12 mouse cellular contexts compared by ENCODE assay signal in genomic region chr4:98375401-98375800, GRCm38 (mm10). TPM values are rescaled to one million over a fixed set of nuclear protein-coding genes. Genes with fewer than 3 reads are reported as not detected.
DNase-seq lines count a peak whose midpoint lies in the region; ATAC-seq and TF ChIP-seq lines count a peak whose summit lies in the region.
"Had no signal": no experiment of that assay in that cellular context is flagged by ENCODE, and none has a peak within 500 bp of the region (broad histone marks: within the 10 kb centered on the region; RNA-seq: fewer than 3 reads in every experiment).

No protein-coding gene starts in this region.

- no peak overlapping the region for H3K4me3 ChIP-seq in left cerebral cortex, adult 2 months
- no peak overlapping the region for H3K4me3 ChIP-seq in midbrain, postnatal 0 days (ENCODE audit: low read depth, low read length)
- H3K4me3 ChIP-seq: forebrain, embryonic 10.5 days; heart, embryonic 13.5 days had no signal

- H3K4me1 ChIP-seq in midbrain, postnatal 0 days (ENCODE audit: insufficient read depth, low read length): no peaks in the 10 kb centered on the region
- H3K4me1 ChIP-seq: forebrain, embryonic 10.5 days had no signal

- POLR2A ChIA-PET in Patski (lab: Charles Lee): no interaction called here

- no peak for DNase-seq in left cerebral cortex, adult 2 months (ENCODE audit: extremely low spot score in 1 of 2, low spot score in 2 of 2)
- no peak for DNase-seq in left cerebral cortex, adult 8-10 months (ENCODE audit: low spot score in 2 of 2)
- no peak for DNase-seq in Patski (ENCODE audit: low read depth, low spot score)
- DNase-seq in induced T-regulatory cell, adult 2 months (ENCODE audit: low read depth): peak; percentile 17
- no peak for DNase-seq in midbrain, postnatal 0 days (ENCODE audit: low spot score)
- DNase-seq in urinary bladder, postnatal 10 days (ENCODE audit: low spot score): no peak
- no peak for DNase-seq in embryo, embryonic 11 days
- DNase-seq in cerebellum, postnatal 25 days: no peak
- DNase-seq: cerebellum, adult 11-12 months had no signal

- peak; percentile 29; the same call in 1 of the 2 replicates for TF ChIP-seq CTCF in left cerebral cortex, adult 2 months (IDR thresholded peaks at IDR 0.05)
- TF ChIP-seq CTCF in Patski (IDR thresholded peaks at IDR 0.05): peak; percentile 52
- peak; percentile 35 for TF ChIP-seq CTCF in midbrain, postnatal 0 days (IDR thresholded peaks at IDR 0.05)

- no peak overlapping the region for H3K4me2 ChIP-seq in midbrain, postnatal 0 days (ENCODE audit: low read depth, low read length, poor library complexity, severe bottlenecking)
- H3K4me2 ChIP-seq: heart, embryonic 13.5 days had no signal

- in situ Hi-C loops in Patski (cut with MboI; ENCODE audit: low pct_unique_long_range_greater_than_20kb): no loop called here

- 62% methylated on average over 4 of the region's 4 CpGs for WGBS in midbrain, postnatal 0 days

- no peak overlapping the region for H3K9ac ChIP-seq in midbrain, postnatal 0 days (replicated peaks; ENCODE audit: low read length, poor library complexity, severe bottlenecking)
- H3K9ac ChIP-seq: heart, embryonic 13.5 days had no signal

- H3K36me3 ChIP-seq in midbrain, postnatal 0 days (ENCODE audit: insufficient read depth, low read length): no peaks in the 10 kb centered on the region

- intact Hi-C loops in left cerebral cortex, adult 2 months (cut with DNase I): no loop called here

- peak; percentile 62 for ATAC-seq in Patski
- ATAC-seq in midbrain, postnatal 0 days (ENCODE audit: low FRiP score): no peak

- no peaks in the 10 kb centered on the region for H3K9me3 ChIP-seq in midbrain, postnatal 0 days (ENCODE audit: low read length)
- H3K9me3 ChIP-seq: forebrain, embryonic 10.5 days; heart, embryonic 13.5 days had no signal

- no peaks in the 10 kb centered on the region for H3K27me3 ChIP-seq in Patski
- H3K27me3 ChIP-seq in midbrain, postnatal 0 days (ENCODE audit: insufficient read depth, low read length): no peaks in the 10 kb centered on the region
- H3K27me3 ChIP-seq: heart, embryonic 13.5 days had no signal

- CTCF ChIA-PET in Patski (lab: Charles Lee): interaction anchor here (0.5 kb wide), 1 partner anchor 591 kb away, joined by 3 read pairs; no protein-coding TSS in a partner anchor

- no peak overlapping the region for H3K27ac ChIP-seq in left cerebral cortex, adult 2 months
- H3K27ac ChIP-seq in midbrain, postnatal 0 days (ENCODE audit: low read depth, low read length): no peak overlapping the region
- H3K27ac ChIP-seq: forebrain, embryonic 10.5 days; heart, embryonic 13.5 days; macrophage had no signal

RNA-seq across cellular contexts. Expression of gene Tm2d1, which starts 7.7 kb away (rescaled TPM):
- 10 to 100 TPM; 36.2 to 40.5 TPM for total RNA-seq in left cerebral cortex, adult 2 months (2021)
- 10 to 100 TPM; 39.8 to 46.7 (median 45.0) TPM for total RNA-seq in left cerebral cortex, adult 8-10 months (2022)
- 55.0 TPM for polyA plus RNA-seq in Patski (2021)
- 61.1 and 68.4 TPM in 2 replicates for total RNA-seq in midbrain, postnatal 0 days (2014; rRNA removed)
- polyA plus RNA-seq in midbrain, postnatal 0 days (2015; fragmentation: Nextera tagmentation; extraction: Ambion mirVana): 159 and 170 TPM in 2 replicates

RNA-seq across cellular contexts. Expression of gene Patj, which starts 20.2 kb away (rescaled TPM):
- 10 to 100 TPM; 16.0 to 17.5 TPM for total RNA-seq in left cerebral cortex, adult 2 months (2021)
- 10 to 100 TPM; 11.8 to 20.9 (median 16.6) TPM for total RNA-seq in left cerebral cortex, adult 8-10 months (2022)
- polyA plus RNA-seq in Patski (2021): 27.7 TPM
- 16.9 and 74.8 TPM in 2 replicates for total RNA-seq in midbrain, postnatal 0 days (2014; rRNA removed)
- polyA plus RNA-seq in midbrain, postnatal 0 days (2015; fragmentation: Nextera tagmentation; extraction: Ambion mirVana): 6.9 and 7.7 TPM in 2 replicates
